Mouse (Mus musculus): Measurements from ENCODE around the gene Banf2. TPM values are rescaled to one million over a fixed set of nuclear protein-coding genes. Genes with fewer than 3 reads are reported as not detected.
A peak's percentile ranks its signal among the peaks of the same experiment; 100 is the strongest.

The Banf2 gene
- polyA plus RNA-seq, 1 experiment from 2014 or later, result not detected

DNA sequence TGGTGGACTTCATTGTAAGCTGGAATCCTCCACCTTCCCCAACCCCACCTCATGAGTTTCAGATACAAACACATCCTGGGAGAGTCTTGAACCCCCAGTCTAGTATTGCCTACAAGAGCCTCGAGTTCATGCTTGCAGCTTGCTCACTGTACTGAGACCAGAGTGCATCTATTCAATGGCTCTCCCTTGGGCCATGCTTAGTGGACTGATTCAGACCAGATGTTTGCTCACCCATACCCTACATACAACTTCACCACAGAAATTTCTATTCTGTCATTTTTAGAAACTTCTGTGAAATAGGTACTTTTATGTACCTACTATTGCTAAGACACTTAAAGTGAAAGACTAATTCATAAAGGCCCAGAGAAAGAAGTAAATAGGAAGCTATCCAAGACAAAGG, 39.9 kb upstream of the Banf2 start:
- Histone ChIP-seq H3K27ac (ENCODE audit: low read depth, low read length) (no peak overlapping the region), H3K9me3 (ENCODE audit: control insufficient read depth) (no peaks in the 10 kb centered on the region), H3K9ac (ENCODE audit: low read depth, low read length) (no peak overlapping the region), H3K4me2 (replicated peaks; ENCODE audit: low read depth) (no peak overlapping the region), H3K4me1 (replicated peaks; ENCODE audit: control insufficient read depth, insufficient read depth, low read length) (peaks cover 12% of the 10 kb centered on the region), H3K4me3 (ENCODE audit: low read depth, low read length) (no peak overlapping the region), H3K36me3 (ENCODE audit: control insufficient read depth, insufficient read depth) (peaks cover 11% of the 10 kb centered on the region; the same call in 1 of the 2 replicates), H3K27me3 (replicated peaks; ENCODE audit: control insufficient read depth, insufficient read depth, low read length) (no peaks in the 10 kb centered on the region)
- no peak for ATAC-seq
- TF ChIP-seq CTCF (IDR thresholded peaks at IDR 0.05; ENCODE audit: low read depth), result no peak
- WGBS, result 73% methylated on average over 1 of the region's 1 CpGs

DNA sequence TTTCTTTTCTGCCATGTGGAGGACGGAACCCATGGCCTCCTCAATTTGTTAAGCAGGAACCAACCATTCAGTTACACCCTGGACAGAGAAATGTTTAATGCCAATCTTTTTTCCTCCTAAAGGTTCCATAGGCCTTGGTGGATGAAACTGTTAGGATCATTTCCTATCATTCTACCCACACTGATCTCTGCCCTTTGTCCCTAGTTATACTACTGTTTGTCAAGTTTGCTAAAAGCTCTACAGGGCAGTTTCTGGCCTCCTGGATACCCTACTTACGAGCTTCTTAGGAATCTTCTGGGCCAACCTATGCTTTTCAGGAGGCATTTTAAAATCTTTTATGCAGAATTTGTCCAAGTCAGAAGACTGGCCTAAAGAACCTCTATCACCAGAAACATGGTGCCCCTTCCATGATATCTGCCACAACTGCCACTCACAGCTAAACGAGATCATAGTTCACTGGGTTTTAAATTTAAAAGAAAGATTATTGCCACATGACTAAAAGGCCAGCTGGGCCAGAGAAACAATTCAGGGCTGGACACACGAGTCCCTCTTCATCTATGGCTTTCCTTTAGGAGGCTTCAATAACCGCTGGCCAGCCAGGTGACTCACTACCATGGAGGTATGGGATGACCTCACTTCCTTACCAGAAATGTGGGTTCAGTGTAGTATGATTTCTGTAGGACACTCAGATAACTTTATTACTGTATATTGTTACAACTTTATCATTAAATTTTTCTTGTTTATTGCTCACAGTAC, 30.5 kb upstream of the Banf2 start:
- no peak overlapping the region for H3K4me3 ChIP-seq (ENCODE audit: low read depth, low read length)
- H3K27me3 ChIP-seq (replicated peaks; ENCODE audit: control insufficient read depth, insufficient read depth, low read length), result no peaks in the 10 kb centered on the region
- H3K9me3 ChIP-seq (ENCODE audit: control insufficient read depth), result no peaks in the 10 kb centered on the region
- H3K4me1 ChIP-seq (replicated peaks; ENCODE audit: control insufficient read depth, insufficient read depth, low read length), result peaks cover 36% of the 10 kb centered on the region; the same call in 1 of the 2 replicates
- no peak overlapping the region for H3K9ac ChIP-seq (ENCODE audit: low read depth, low read length)
- 39% methylated on average over 5 of the region's 5 CpGs for WGBS
- TF ChIP-seq CTCF (IDR thresholded peaks at IDR 0.05; ENCODE audit: low read depth), result no peak
- peak; percentile 60; the same call in 1 of the 2 replicates for ATAC-seq
- 0 out of 2 replicates have a peak, but pooled peaks cover 1% of the 10 kb centered on the region for H3K36me3 ChIP-seq (ENCODE audit: control insufficient read depth, insufficient read depth)
- no peak overlapping the region; the same call in 1 of the 2 replicates for H3K4me2 ChIP-seq (replicated peaks; ENCODE audit: low read depth)
- H3K27ac ChIP-seq (ENCODE audit: low read depth, low read length), result peak overlapping the region; percentile 43; the same call in 1 of the 2 replicates

GRCm38 (mm10) chr2:144003544-144003943, 29.3 kb upstream of the Banf2 start:
- H3K9me3 ChIP-seq (ENCODE audit: control insufficient read depth), result no peaks in the 10 kb centered on the region
- H3K36me3 ChIP-seq (ENCODE audit: control insufficient read depth, insufficient read depth), result 0 out of 2 replicates have a peak, but pooled peaks cover under 1% of the 10 kb centered on the region
- no peak for ATAC-seq
- no peak for TF ChIP-seq CTCF (IDR thresholded peaks at IDR 0.05; ENCODE audit: low read depth)
- no peak overlapping the region for H3K9ac ChIP-seq (ENCODE audit: low read depth, low read length)
- no peaks in the 10 kb centered on the region for H3K27me3 ChIP-seq (replicated peaks; ENCODE audit: control insufficient read depth, insufficient read depth, low read length)
- no peak overlapping the region for H3K4me3 ChIP-seq (ENCODE audit: low read depth, low read length)
- peaks cover 38% of the 10 kb centered on the region; the same call in 1 of the 2 replicates for H3K4me1 ChIP-seq (replicated peaks; ENCODE audit: control insufficient read depth, insufficient read depth, low read length)
- WGBS, result 30% methylated on average over 2 of the region's 2 CpGs
- no peak overlapping the region; the same call in 1 of the 2 replicates for H3K4me2 ChIP-seq (replicated peaks; ENCODE audit: low read depth)
- H3K27ac ChIP-seq (ENCODE audit: low read depth, low read length), result peak overlapping the region; percentile 5; the same call in 1 of the 2 replicates

DNA sequence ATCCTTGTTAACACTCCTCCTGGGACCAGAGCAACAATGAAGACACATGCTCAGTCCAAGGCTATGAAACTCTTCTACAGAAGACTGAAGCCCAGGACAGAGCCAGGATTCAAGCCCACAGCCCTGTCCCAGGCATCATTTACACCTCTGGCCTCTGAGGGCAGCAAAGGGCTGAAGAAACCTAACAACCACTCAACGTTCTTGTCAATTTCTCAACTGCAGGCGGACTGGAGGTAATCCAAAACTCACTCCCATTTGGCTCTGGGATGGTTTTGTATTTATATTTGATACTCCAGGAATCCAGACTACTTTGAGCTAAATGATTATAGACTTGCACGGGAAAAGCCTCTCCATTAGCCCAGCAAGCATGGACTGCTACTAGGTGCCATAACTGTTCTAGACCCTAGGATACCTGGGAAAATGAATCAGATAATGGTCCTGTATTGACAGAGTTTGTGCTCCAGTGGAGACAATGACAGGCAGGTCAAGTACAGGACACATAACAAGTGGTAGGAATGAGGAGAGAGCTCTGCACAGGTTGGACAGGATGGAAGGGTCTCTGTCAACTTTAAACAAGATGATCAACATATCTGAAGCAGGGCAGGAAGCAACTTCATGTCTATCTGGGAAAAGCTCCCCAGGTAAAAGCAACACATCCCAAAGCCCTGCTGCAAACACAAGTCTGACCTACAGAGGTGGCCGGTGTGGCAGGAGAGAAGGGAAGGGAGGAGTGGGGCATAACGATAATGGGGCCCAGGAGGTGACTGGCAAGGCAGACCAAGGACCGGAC, 27.5 kb upstream of the Banf2 start:
- WGBS, result 41% methylated on average over 6 of the region's 6 CpGs
- Histone ChIP-seq H3K4me1 (replicated peaks; ENCODE audit: control insufficient read depth, insufficient read depth, low read length) (peaks cover 40% of the 10 kb centered on the region; the same call in 1 of the 2 replicates), H3K27ac (ENCODE audit: low read depth, low read length) (0 out of 2 replicates have a peak overlapping the region, but pooled peaks have one; percentile 21), H3K36me3 (ENCODE audit: control insufficient read depth, insufficient read depth) (0 out of 2 replicates have a peak, but pooled peaks cover 6% of the 10 kb centered on the region), H3K4me3 (ENCODE audit: low read depth, low read length) (no peak overlapping the region), H3K27me3 (replicated peaks; ENCODE audit: control insufficient read depth, insufficient read depth, low read length) (no peaks in the 10 kb centered on the region), H3K9ac (ENCODE audit: low read depth, low read length) (peak overlapping the region; percentile 19; the same call in 1 of the 2 replicates), H3K9me3 (ENCODE audit: control insufficient read depth) (no peaks in the 10 kb centered on the region), H3K4me2 (replicated peaks; ENCODE audit: low read depth) (peak overlapping the region; percentile 4; the same call in 1 of the 2 replicates)
- TF ChIP-seq CTCF (IDR thresholded peaks at IDR 0.05; ENCODE audit: low read depth), result peak; percentile 49
- ATAC-seq, result no peak

- Histone ChIP-seq H3K9me3 (ENCODE audit: control insufficient read depth) (no peaks in the 10 kb centered on the region), H3K36me3 (ENCODE audit: control insufficient read depth, insufficient read depth) (0 out of 2 replicates have a peak, but pooled peaks cover 6% of the 10 kb centered on the region), H3K4me1 (replicated peaks; ENCODE audit: control insufficient read depth, insufficient read depth, low read length) (peaks cover 39% of the 10 kb centered on the region; the same call in 1 of the 2 replicates), H3K27me3 (replicated peaks; ENCODE audit: control insufficient read depth, insufficient read depth, low read length) (no peaks in the 10 kb centered on the region), H3K27ac (ENCODE audit: low read depth, low read length) (no peak overlapping the region), H3K9ac (ENCODE audit: low read depth, low read length) (no peak overlapping the region; the same call in 1 of the 2 replicates), H3K4me2 (replicated peaks; ENCODE audit: low read depth) (0 out of 2 replicates have a peak overlapping the region, but pooled peaks have one; percentile 21), H3K4me3 (ENCODE audit: low read depth, low read length) (no peak overlapping the region)
- no peak for ATAC-seq
- no peak for TF ChIP-seq CTCF (IDR thresholded peaks at IDR 0.05; ENCODE audit: low read depth)
- WGBS, result 59% methylated on average over 6 of the region's 6 CpGs
Observed at GRCm38 (mm10) chr2:144006686-144007085, 26.2 kb upstream of the Banf2 start.

GRCm38 (mm10) chr2:144007211-144007610, 25.6 kb upstream of the Banf2 start:
- no peak overlapping the region for H3K9ac ChIP-seq (ENCODE audit: low read depth, low read length)
- H3K4me2 ChIP-seq (replicated peaks; ENCODE audit: low read depth), result 0 out of 2 replicates have a peak overlapping the region, but pooled peaks have one; percentile 21
- H3K4me1 ChIP-seq (replicated peaks; ENCODE audit: control insufficient read depth, insufficient read depth, low read length), result peaks cover 34% of the 10 kb centered on the region; the same call in 1 of the 2 replicates
- no peak overlapping the region for H3K27ac ChIP-seq (ENCODE audit: low read depth, low read length)
- 0 out of 2 replicates have a peak, but pooled peaks cover 6% of the 10 kb centered on the region for H3K36me3 ChIP-seq (ENCODE audit: control insufficient read depth, insufficient read depth)
- WGBS, result 74% methylated on average over 4 of the region's 4 CpGs
- no peaks in the 10 kb centered on the region for H3K9me3 ChIP-seq (ENCODE audit: control insufficient read depth)
- ATAC-seq, result no peak
- H3K27me3 ChIP-seq (replicated peaks; ENCODE audit: control insufficient read depth, insufficient read depth, low read length), result no peaks in the 10 kb centered on the region
- no peak overlapping the region for H3K4me3 ChIP-seq (ENCODE audit: low read depth, low read length)
- TF ChIP-seq CTCF (IDR thresholded peaks at IDR 0.05; ENCODE audit: low read depth), result no peak

Measured in intestine, postnatal 0 days (tissue).